Mouse (Mus musculus): Measurements from ENCODE around the gene Wdr41. TPM values are rescaled to one million over a fixed set of nuclear protein-coding genes. Genes with fewer than 3 reads are reported as not detected.

Gene Wdr41
- polyA plus RNA-seq, 1 experiment from 2014 or later = 21.2 TPM

GRCm38 (mm10) chr13:95034715-95035114, 58.6 kb downstream of the Wdr41 start:
- no peak for ATAC-seq (ENCODE audit: insufficient number of reproducible peaks, low FRiP score)

GRCm38 (mm10) chr13:95038200-95038599, 62.1 kb downstream of the Wdr41 start:
- H3K4me1 ChIP-seq (replicated peaks) = no peaks in the 10 kb centered on the region
- H3K27ac ChIP-seq (ENCODE audit: poor library complexity, severe bottlenecking) = no peak overlapping the region
- ATAC-seq (ENCODE audit: insufficient number of reproducible peaks, low FRiP score) = no peak
- H3K4me3 ChIP-seq = no peak overlapping the region
- H3K4me2 ChIP-seq = no peak overlapping the region
- no peaks in the 10 kb centered on the region for H3K9me3 ChIP-seq (replicated peaks)
- H3K36me3 ChIP-seq = no peaks in the 10 kb centered on the region
- WGBS = 63% methylated on average over 4 of the region's 4 CpGs
- H3K9ac ChIP-seq = no peak overlapping the region
- no peaks in the 10 kb centered on the region for H3K27me3 ChIP-seq (replicated peaks)

More at GRCm38 (mm10) chr13:95034715-95035114, 58.6 kb downstream of the Wdr41 start:
- Histone ChIP-seq H3K4me3 (no peak overlapping the region), H3K9ac (no peak overlapping the region), H3K36me3 (no peaks in the 10 kb centered on the region), H3K27ac (ENCODE audit: poor library complexity, severe bottlenecking) (no peak overlapping the region), H3K9me3 (replicated peaks) (no peaks in the 10 kb centered on the region), H3K27me3 (replicated peaks) (no peaks in the 10 kb centered on the region), H3K4me1 (replicated peaks) (0 out of 2 replicates have a peak, but pooled peaks cover 6% of the 10 kb centered on the region), H3K4me2 (no peak overlapping the region)
- 46% methylated on average over 2 of the region's 2 CpGs for WGBS

GRCm38 (mm10) chr13:95040140-95040738, 64.1 kb downstream of the Wdr41 start:
- no peak for ATAC-seq (ENCODE audit: insufficient number of reproducible peaks, low FRiP score)
- Histone ChIP-seq H3K27ac (ENCODE audit: poor library complexity, severe bottlenecking) (no peak overlapping the region), H3K4me2 (no peak overlapping the region)

GRCm38 (mm10) chr13:95044108-95044507, 68.0 kb downstream of the Wdr41 start:
- ATAC-seq (ENCODE audit: insufficient number of reproducible peaks, low FRiP score) = no peak
- H3K27me3 ChIP-seq (replicated peaks) = 0 out of 2 replicates have a peak, but pooled peaks cover 3% of the 10 kb centered on the region
- no peak overlapping the region for H3K27ac ChIP-seq (ENCODE audit: poor library complexity, severe bottlenecking)
- H3K9me3 ChIP-seq (replicated peaks) = no peaks in the 10 kb centered on the region
- no peak overlapping the region for H3K4me2 ChIP-seq
- H3K9ac ChIP-seq = no peak overlapping the region
- H3K4me3 ChIP-seq = no peak overlapping the region
- no peaks in the 10 kb centered on the region for H3K4me1 ChIP-seq (replicated peaks)
- no peaks in the 10 kb centered on the region for H3K36me3 ChIP-seq
- WGBS = 17% methylated on average over 1 of the region's 1 CpGs

More at GRCm38 (mm10) chr13:95040140-95040738, 64.1 kb downstream of the Wdr41 start:
- 79% methylated on average over 9 of the region's 9 CpGs for WGBS
- Histone ChIP-seq H3K4me3 (no peak overlapping the region), H3K9me3 (replicated peaks) (no peaks in the 10 kb centered on the region), H3K27me3 (replicated peaks) (no peaks in the 10 kb centered on the region), H3K9ac (no peak overlapping the region), H3K4me1 (replicated peaks) (no peaks in the 10 kb centered on the region), H3K36me3 (no peaks in the 10 kb centered on the region)

GRCm38 (mm10) chr13:95050398-95050797, 74.3 kb downstream of the Wdr41 start:
- Histone ChIP-seq H3K4me1 (replicated peaks) (no peaks in the 10 kb centered on the region), H3K36me3 (no peaks in the 10 kb centered on the region), H3K9ac (no peak overlapping the region), H3K27ac (ENCODE audit: poor library complexity, severe bottlenecking) (no peak overlapping the region), H3K27me3 (replicated peaks) (0 out of 2 replicates have a peak, but pooled peaks cover 3% of the 10 kb centered on the region), H3K9me3 (replicated peaks) (no peaks in the 10 kb centered on the region), H3K4me3 (no peak overlapping the region), H3K4me2 (no peak overlapping the region)
- no peak for ATAC-seq (ENCODE audit: insufficient number of reproducible peaks, low FRiP score)
- WGBS = 46% methylated on average over 4 of the region's 4 CpGs

- H3K27me3 ChIP-seq (replicated peaks) = 0 out of 2 replicates have a peak, but pooled peaks cover 3% of the 10 kb centered on the region
- H3K4me1 ChIP-seq (replicated peaks) = no peaks in the 10 kb centered on the region
- 85% methylated on average over 3 of the region's 3 CpGs for WGBS
- ATAC-seq (ENCODE audit: insufficient number of reproducible peaks, low FRiP score) = no peak
- H3K9ac ChIP-seq = no peak overlapping the region
- no peaks in the 10 kb centered on the region for H3K36me3 ChIP-seq
- H3K4me3 ChIP-seq = no peak overlapping the region
- H3K27ac ChIP-seq (ENCODE audit: poor library complexity, severe bottlenecking) = no peak overlapping the region
- no peak overlapping the region for H3K4me2 ChIP-seq
- no peaks in the 10 kb centered on the region for H3K9me3 ChIP-seq (replicated peaks)
Measured at GRCm38 (mm10) chr13:95052421-95052820, 76.3 kb downstream of the Wdr41 start.

- H3K9me3 ChIP-seq (replicated peaks) = no peaks in the 10 kb centered on the region
- 94% methylated on average over 1 of the region's 1 CpGs for WGBS
- H3K36me3 ChIP-seq = no peaks in the 10 kb centered on the region
- H3K27ac ChIP-seq (ENCODE audit: poor library complexity, severe bottlenecking) = no peak overlapping the region
- H3K4me1 ChIP-seq (replicated peaks) = no peaks in the 10 kb centered on the region
- no peak for ATAC-seq (ENCODE audit: insufficient number of reproducible peaks, low FRiP score)
- H3K4me2 ChIP-seq = no peak overlapping the region
- H3K4me3 ChIP-seq = no peak overlapping the region
- no peak overlapping the region for H3K9ac ChIP-seq
- H3K27me3 ChIP-seq (replicated peaks) = no peaks in the 10 kb centered on the region
Measured at GRCm38 (mm10) chr13:95055742-95056388, 79.7 kb downstream of the Wdr41 start.

- Histone ChIP-seq H3K4me2 (no peak overlapping the region), H3K27me3 (replicated peaks) (no peaks in the 10 kb centered on the region), H3K4me1 (replicated peaks) (no peaks in the 10 kb centered on the region), H3K9ac (no peak overlapping the region), H3K27ac (ENCODE audit: poor library complexity, severe bottlenecking) (no peak overlapping the region), H3K36me3 (no peaks in the 10 kb centered on the region), H3K9me3 (replicated peaks) (no peaks in the 10 kb centered on the region), H3K4me3 (no peak overlapping the region)
- 78% methylated on average over 11 of the region's 11 CpGs for WGBS
- no peak for ATAC-seq (ENCODE audit: insufficient number of reproducible peaks, low FRiP score)
Measured at GRCm38 (mm10) chr13:95056501-95057280, 80.5 kb downstream of the Wdr41 start.

GRCm38 (mm10) chr13:95058885-95059284, 82.7 kb downstream of the Wdr41 start:
- Histone ChIP-seq H3K4me1 (replicated peaks) (no peaks in the 10 kb centered on the region), H3K27me3 (replicated peaks) (no peaks in the 10 kb centered on the region), H3K9me3 (replicated peaks) (no peaks in the 10 kb centered on the region), H3K36me3 (no peaks in the 10 kb centered on the region), H3K27ac (ENCODE audit: poor library complexity, severe bottlenecking) (no peak overlapping the region), H3K9ac (no peak overlapping the region), H3K4me2 (no peak overlapping the region), H3K4me3 (no peak overlapping the region)
- 76% methylated on average over 4 of the region's 4 CpGs for WGBS
- ATAC-seq (ENCODE audit: insufficient number of reproducible peaks, low FRiP score) = no peak

- Histone ChIP-seq H3K4me3 (no peak overlapping the region), H3K27me3 (replicated peaks) (no peaks in the 10 kb centered on the region), H3K27ac (ENCODE audit: poor library complexity, severe bottlenecking) (no peak overlapping the region), H3K4me1 (replicated peaks) (no peaks in the 10 kb centered on the region), H3K9ac (no peak overlapping the region), H3K9me3 (replicated peaks) (no peaks in the 10 kb centered on the region), H3K36me3 (no peaks in the 10 kb centered on the region), H3K4me2 (no peak overlapping the region)
- 52% methylated on average over 4 of the region's 4 CpGs for WGBS
- ATAC-seq (ENCODE audit: insufficient number of reproducible peaks, low FRiP score) = no peak
Measured at GRCm38 (mm10) chr13:95063390-95064017, 87.4 kb downstream of the Wdr41 start.

- ATAC-seq (ENCODE audit: insufficient number of reproducible peaks, low FRiP score) = no peak
Measured at GRCm38 (mm10) chr13:95067854-95068253, 91.7 kb downstream of the Wdr41 start.

More at GRCm38 (mm10) chr13:95067854-95068253, 91.7 kb downstream of the Wdr41 start:
- H3K4me2 ChIP-seq = no peak overlapping the region
- H3K9ac ChIP-seq = no peak overlapping the region
- no peaks in the 10 kb centered on the region for H3K4me1 ChIP-seq (replicated peaks)
- no peaks in the 10 kb centered on the region for H3K36me3 ChIP-seq
- no peak overlapping the region for H3K27ac ChIP-seq (ENCODE audit: poor library complexity, severe bottlenecking)
- H3K9me3 ChIP-seq (replicated peaks) = no peaks in the 10 kb centered on the region
- WGBS = 60% methylated on average over 6 of the region's 6 CpGs
- no peak overlapping the region for H3K4me3 ChIP-seq
- H3K27me3 ChIP-seq (replicated peaks) = no peaks in the 10 kb centered on the region

Data from heart, embryonic 12.5 days (tissue).